Mouse (Mus musculus) embryo, embryonic 10 days (tissue): ENCODE results near the gene Qars.

Experiments
- DNase-seq: peaks from one replicate; pipeline ENCODE4 v3.0.0-alpha.2; 2015; ENCODE audit warnings: low spot score

The Qars gene

DNA sequence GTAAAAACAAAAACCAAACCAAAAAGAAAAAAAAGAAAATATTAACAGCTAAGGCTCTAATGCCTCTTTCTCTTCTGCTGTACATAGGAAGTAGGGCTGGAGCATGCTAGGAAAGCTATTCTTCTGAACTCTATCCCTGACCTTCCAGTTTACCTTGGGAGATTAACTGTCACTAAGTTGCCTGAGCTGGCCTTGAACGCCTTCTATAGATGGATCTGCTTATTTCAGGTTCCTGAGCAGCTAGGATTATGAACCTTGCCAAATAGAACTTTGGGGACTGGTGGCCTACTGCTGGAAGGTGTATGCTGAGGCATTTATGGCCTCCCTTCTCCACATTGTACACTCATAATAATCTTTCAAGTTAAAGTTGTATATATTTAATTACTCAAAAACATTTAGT lies 23.4 kb downstream of the Qars start:
- no peak for DNase-seq

- DNase-seq = no peak
Measured at GRCm38 (mm10) chr9:108531496-108531895, 24.0 kb downstream of the Qars start.

DNA sequence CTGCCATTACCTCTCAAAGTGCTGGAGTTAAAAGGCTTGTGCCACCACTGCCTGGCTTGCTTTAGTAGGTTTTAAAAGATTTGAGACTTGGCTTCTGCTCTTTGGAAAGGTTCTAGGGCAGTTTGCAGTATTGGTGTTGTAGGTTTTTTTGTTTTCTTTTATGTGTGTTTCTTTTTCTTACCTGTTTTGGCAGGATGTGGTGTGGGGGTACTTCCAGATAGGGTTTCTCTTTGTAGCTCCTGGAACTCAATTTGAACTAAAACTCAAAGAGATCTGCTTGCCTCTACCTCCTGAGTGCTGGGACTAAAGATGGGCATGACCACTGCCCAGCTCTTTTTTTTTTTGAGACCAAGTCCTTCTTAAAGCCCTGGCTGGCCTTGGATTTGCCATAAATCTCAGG lies 33.3 kb downstream of the Qars start:
- no peak for DNase-seq

DNA sequence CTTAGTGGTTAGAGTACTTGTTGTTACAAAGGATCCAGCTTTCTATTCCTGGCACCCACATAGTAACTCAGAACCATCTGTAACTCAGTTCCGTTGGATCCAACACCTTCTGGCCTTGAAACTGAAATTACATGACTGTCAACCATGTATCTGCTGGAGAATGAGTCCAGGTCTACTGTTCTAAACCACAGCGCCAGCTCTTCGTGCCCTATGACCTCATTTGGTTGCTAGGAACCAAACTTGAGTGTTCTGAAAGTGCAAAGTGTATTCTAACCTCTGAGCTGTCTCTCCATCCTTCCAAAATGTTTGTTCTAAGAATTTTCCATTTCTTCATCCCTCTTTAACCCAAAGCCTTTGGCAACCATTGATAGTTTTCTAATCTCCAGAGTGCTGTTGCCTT lies 38.5 kb downstream of the Qars start:
- no peak for DNase-seq

DNA sequence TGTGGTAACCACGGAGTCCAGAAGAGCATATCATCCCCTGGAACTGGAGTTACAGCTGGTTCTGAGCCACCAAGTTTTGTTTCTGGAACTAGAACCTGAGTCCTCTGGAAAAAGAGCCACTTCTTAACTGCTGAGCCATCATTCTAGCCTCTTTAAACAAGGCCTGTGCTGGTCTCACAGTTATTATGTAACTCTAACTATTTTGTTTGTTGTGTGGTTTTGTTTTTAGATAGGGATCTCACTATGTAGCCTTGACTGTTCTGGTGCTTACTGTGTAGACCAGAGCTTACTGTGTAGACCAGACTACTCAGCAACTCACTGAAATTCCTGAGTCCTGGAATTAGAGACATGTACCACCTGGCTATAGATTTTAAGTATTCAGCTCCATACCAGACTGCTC lies 39.4 kb downstream of the Qars start:
- no peak for DNase-seq

- no peak for DNase-seq
Measured at GRCm38 (mm10) chr9:108559169-108559568, 51.7 kb downstream of the Qars start.

DNA sequence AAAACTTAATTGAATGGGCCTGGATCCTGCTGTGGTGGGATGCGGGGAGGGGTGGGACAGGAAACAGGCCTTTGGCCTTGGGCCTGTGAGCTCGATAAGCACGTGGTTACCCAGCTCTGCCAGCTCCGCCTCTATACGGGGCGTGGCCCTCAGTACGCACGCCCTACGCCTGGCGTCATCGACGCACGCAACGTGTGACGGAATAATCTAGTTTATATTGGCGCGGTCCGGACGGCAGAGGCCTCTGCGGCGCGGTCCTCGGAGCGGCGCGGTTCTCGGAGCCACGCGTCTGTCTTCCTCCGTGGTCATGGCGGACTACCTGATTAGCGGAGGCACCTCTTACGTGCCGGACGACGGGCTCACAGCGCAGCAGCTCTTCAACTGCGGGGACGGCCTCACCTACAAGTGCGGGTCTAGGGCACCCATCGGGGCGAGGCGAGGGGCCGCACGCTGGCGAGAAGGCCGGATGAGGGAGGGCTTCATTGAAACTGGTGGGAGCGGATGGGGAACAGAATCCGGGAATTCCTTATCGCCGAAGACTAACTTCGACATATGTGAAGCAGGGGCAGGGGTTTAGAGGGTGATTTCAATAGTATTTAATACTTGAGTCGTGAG lies 52.8 kb downstream of the Qars start, which contains the start of gene Impdh2:
TSS of gene Impdh2 (plus strand) at position 60 of the 615 bp plus-strand sequence.
- DNase-seq = peak; percentile 100

DNA sequence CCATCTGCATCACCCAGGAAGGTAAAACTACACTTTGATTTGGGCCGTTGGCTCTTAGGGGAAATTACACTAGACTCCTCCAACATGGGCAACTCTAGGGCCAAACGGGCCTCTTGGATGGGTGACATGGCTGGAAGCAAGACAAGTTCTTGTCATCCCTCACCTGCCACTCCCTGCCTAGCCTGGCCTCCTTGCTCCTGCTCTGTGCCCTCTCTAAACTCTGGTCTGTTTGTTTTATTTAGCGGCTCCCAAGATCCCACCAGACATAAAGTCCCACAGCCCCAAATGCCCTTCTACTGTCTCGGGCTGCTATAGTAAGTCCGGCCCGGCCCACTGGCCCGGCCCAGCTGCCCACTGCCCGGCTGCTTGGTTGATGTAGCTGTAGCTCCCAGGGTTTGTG lies 56.2 kb downstream of the Qars start:
- DNase-seq = no peak

- DNase-seq = no peak
Measured at GRCm38 (mm10) chr9:108564131-108564530, 56.6 kb downstream of the Qars start.
